In genomic region chr4:58040093-58040492, GRCm38 (mm10) we compare ENCODE assay signal across 30 mouse cellular contexts. TPM values are rescaled to one million over a fixed set of nuclear protein-coding genes. Genes with fewer than 3 reads are reported as not detected.
"Had no signal": no experiment of that assay in that cellular context is flagged by ENCODE, and none has a peak within 500 bp of the region (broad histone marks: within the 10 kb centered on the region; RNA-seq: fewer than 3 reads in every experiment).

No protein-coding gene starts in this region.

- H3K36me3 ChIP-seq: limb, embryonic 12.5 days; limb, embryonic 15.5 days; midbrain, embryonic 12.5 days; midbrain, embryonic 15.5 days; neural tube, embryonic 13.5 days had no signal

- H3K9me3 ChIP-seq: limb, embryonic 12.5 days; limb, embryonic 15.5 days; midbrain, embryonic 12.5 days; midbrain, embryonic 15.5 days; neural tube, embryonic 13.5 days had no signal

- H3K9ac ChIP-seq: limb, embryonic 12.5 days; limb, embryonic 15.5 days; liver, embryonic 14.5 days; liver, postnatal 0 days; lung, embryonic 14.5 days; midbrain, embryonic 12.5 days; midbrain, embryonic 15.5 days; neural tube, embryonic 13.5 days had no signal

- H3K4me3 ChIP-seq: left cerebral cortex, adult 2 months; limb, embryonic 12.5 days; limb, embryonic 15.5 days; midbrain, embryonic 12.5 days; midbrain, embryonic 15.5 days; myocyte; neural tube, embryonic 13.5 days had no signal

- H3K27ac ChIP-seq: left cerebral cortex, adult 2 months; limb, embryonic 12.5 days; limb, embryonic 15.5 days; liver, embryonic 14.5 days; macrophage; midbrain, embryonic 12.5 days; midbrain, embryonic 15.5 days; neural tube, embryonic 13.5 days had no signal

- DNase-seq: kidney, adult 9 months; kidney, postnatal 14 days; kidney, postnatal 4 days; layer of hippocampus, postnatal 36 days; liver, postnatal 0 days; lung, embryonic 14.5 days; thymus, adult 18-20 months; thymus, postnatal 36 days had no signal

- H3K27me3 ChIP-seq: limb, embryonic 12.5 days; limb, embryonic 15.5 days; midbrain, embryonic 12.5 days; midbrain, embryonic 15.5 days; neural tube, embryonic 13.5 days had no signal

- H3K4me2 ChIP-seq: limb, embryonic 12.5 days; limb, embryonic 15.5 days; liver, embryonic 11.5 days; lung, embryonic 14.5 days; midbrain, embryonic 12.5 days; midbrain, embryonic 15.5 days; neural tube, embryonic 13.5 days had no signal

- ATAC-seq: liver, postnatal 0 days; midbrain, embryonic 15.5 days had no signal

- H3K4me1 ChIP-seq: limb, embryonic 12.5 days; limb, embryonic 15.5 days; midbrain, embryonic 12.5 days; midbrain, embryonic 15.5 days; neural tube, embryonic 13.5 days had no signal

RNA-seq across cellular contexts. Expression of gene Txndc8, which starts 31.2 kb away (rescaled TPM):
- total RNA-seq: layer of hippocampus, adult 18-20 months; layer of hippocampus, postnatal 36 days; left cerebral cortex, adult 2 months; left cerebral cortex, postnatal 10 days; left cerebral cortex, postnatal 36 days; megakaryocyte, adult 5-6 weeks; monocyte, adult 5-6 weeks; neutrophil, adult 5-6 weeks had no signal
- polyA plus RNA-seq: kidney, embryonic 16.5 days; limb, embryonic 12.5 days; limb, embryonic 15.5 days; liver, embryonic 11.5 days; liver, embryonic 14.5 days; liver, postnatal 0 days; lung, embryonic 14.5 days; lung, postnatal 0 days; macrophage; midbrain, embryonic 12.5 days; midbrain, embryonic 15.5 days; myocyte; neural tube, embryonic 13.5 days; small intestine, adult 2 months; spleen, adult 2 months; stomach, embryonic 16.5 days; urinary bladder, adult 2 months had no signal
